Mouse (Mus musculus) CH12.LX (cell line): ENCODE results near the gene Fam171a2.

Source experiments
- CTCF ChIP-seq, 2 experiments: IDR thresholded peaks in 1 of 2; conservative IDR thresholded peaks in 1 of 2; 2 replicates each; pipeline ENCODE4 v1.5.1; 2011 to 2012; ENCODE audit warnings: low read depth in 2 of 2, low read length in 2 of 2, improper control_type of control experiment in 1 of 2, inconsistent platforms in 1 of 2, mild to moderate bottlenecking in 1 of 2, moderate library complexity in 1 of 2
- JUND ChIP-seq: conservative IDR thresholded peaks from 2 replicates; pipeline ENCODE4 v1.6.1; 2011; ENCODE audit warnings: low read depth, low read length, improper control_type of control experiment
- MYC ChIP-seq: IDR thresholded peaks from 2 replicates; pipeline ENCODE4 v1.6.1; 2011; ENCODE audit warnings: low read depth, mild to moderate bottlenecking, improper control_type of control experiment, low read length
- POLR2A ChIP-seq: IDR thresholded peaks from 2 replicates; pipeline ENCODE4 v1.6.1; 2011; ENCODE audit warnings: low read depth, mild to moderate bottlenecking, improper control_type of control experiment, low read length

GRCm38 (mm10) chr11:102445891-102446361 lies 1.6 kb downstream of the Fam171a2 start:
- TF ChIP-seq JUND (no peak), POLR2A (no peak), CTCF (conservative IDR thresholded peaks at IDR 0.05 in 1 of 2, IDR thresholded peaks at IDR 0.05 in 1 of 2; ENCODE audit: low read depth in 2 of 2, low read length in 2 of 2) (no peak), MYC (no peak)
